20 mouse cellular contexts compared by ENCODE assay signal in genomic region chr17:49037163-49037950, GRCm38 (mm10).
DNase-seq lines count a peak whose midpoint lies in the region; ATAC-seq and TF ChIP-seq lines count a peak whose summit lies in the region.
"Had no signal": no experiment of that assay in that cellular context is flagged by ENCODE, and none has a peak within 500 bp of the region (broad histone marks: within the 10 kb centered on the region; RNA-seq: fewer than 3 reads in every experiment).

No protein-coding gene starts in this region.

- no peaks in the 10 kb centered on the region for H3K4me1 ChIP-seq in forebrain, postnatal 0 days (ENCODE audit: insufficient read depth)
- H3K4me1 ChIP-seq in forebrain, embryonic 13.5 days, result peaks cover 15% of the 10 kb centered on the region
- H3K4me1 ChIP-seq in kidney, embryonic 15.5 days, result peaks cover 23% of the 10 kb centered on the region
- H3K4me1 ChIP-seq in midbrain, embryonic 11.5 days (ENCODE audit: control insufficient read depth, insufficient read depth, low read length), result no peaks in the 10 kb centered on the region
- 0 out of 2 replicates have a peak, but pooled peaks cover 9% of the 10 kb centered on the region for H3K4me1 ChIP-seq in midbrain, embryonic 13.5 days (replicated peaks)
- H3K4me1 ChIP-seq: heart, embryonic 10.5 days had no signal

- no peak for TF ChIP-seq CTCF in forebrain, postnatal 0 days (IDR thresholded peaks at IDR 0.05; ENCODE audit: low read depth)

- no peak overlapping the region for H3K27ac ChIP-seq in forebrain, postnatal 0 days (ENCODE audit: low read depth, low read length)
- no peak overlapping the region for H3K27ac ChIP-seq in forebrain, embryonic 13.5 days
- H3K27ac ChIP-seq in kidney, embryonic 15.5 days, result no peak overlapping the region
- H3K27ac ChIP-seq in midbrain, embryonic 11.5 days (ENCODE audit: low read depth, low read length), result no peak overlapping the region
- H3K27ac ChIP-seq in midbrain, embryonic 13.5 days, result no peak overlapping the region
- H3K27ac ChIP-seq: embryonic facial prominence, embryonic 15.5 days; forebrain, embryonic 10.5 days; forebrain, embryonic 15.5 days; heart, embryonic 10.5 days; hindbrain, embryonic 14.5 days had no signal

- peak; percentile 32; the same call in 1 of the 2 replicates for ATAC-seq in forebrain, postnatal 0 days
- no peak for ATAC-seq in forebrain, embryonic 13.5 days
- ATAC-seq in kidney, embryonic 15.5 days (replicated peaks; ENCODE audit: low FRiP score), result peak; percentile 47; the same call in 1 of the 2 replicates
- no peak for ATAC-seq in midbrain, embryonic 11.5 days (ENCODE audit: low FRiP score)
- no peak for ATAC-seq in midbrain, embryonic 13.5 days
- ATAC-seq: forebrain, embryonic 15.5 days; inflammation-experienced regulatory T-cells, adult 6 months had no signal

- no peaks in the 10 kb centered on the region for H3K27me3 ChIP-seq in forebrain, postnatal 0 days (ENCODE audit: insufficient read depth, low read length)
- H3K27me3 ChIP-seq in forebrain, embryonic 13.5 days, result no peaks in the 10 kb centered on the region
- no peaks in the 10 kb centered on the region for H3K27me3 ChIP-seq in kidney, embryonic 15.5 days
- no peaks in the 10 kb centered on the region for H3K27me3 ChIP-seq in midbrain, embryonic 11.5 days (ENCODE audit: control insufficient read depth, insufficient read depth, low read length)
- H3K27me3 ChIP-seq in midbrain, embryonic 13.5 days, result no peaks in the 10 kb centered on the region
- H3K27me3 ChIP-seq: embryonic facial prominence, embryonic 15.5 days; forebrain, embryonic 15.5 days had no signal

- no peak overlapping the region for H3K4me3 ChIP-seq in forebrain, postnatal 0 days (ENCODE audit: low read depth, low read length)
- H3K4me3 ChIP-seq in forebrain, embryonic 13.5 days, result no peak overlapping the region
- no peak overlapping the region for H3K4me3 ChIP-seq in kidney, embryonic 15.5 days (replicated peaks)
- H3K4me3 ChIP-seq in midbrain, embryonic 11.5 days (ENCODE audit: low read depth, low read length), result no peak overlapping the region
- H3K4me3 ChIP-seq in midbrain, embryonic 13.5 days (replicated peaks), result no peak overlapping the region
- H3K4me3 ChIP-seq: embryonic facial prominence, embryonic 15.5 days; erythroblast, embryonic 14.5 days; forebrain, embryonic 10.5 days; forebrain, embryonic 15.5 days; heart, embryonic 10.5 days had no signal

- no peak for DNase-seq in forebrain, postnatal 0 days
- no peak for DNase-seq in kidney, adult 18-20 months
- peak; percentile 31 for DNase-seq in midbrain, embryonic 11.5 days (ENCODE audit: low spot score, missing footprints)
- DNase-seq: adrenal gland, adult 2 months; adrenal gland, postnatal 25 days; embryo, embryonic 11 days; gastrocnemius, postnatal 10 days; heart, adult 18-20 months; heart, postnatal 10 days; heart, postnatal 4 days had no signal

- H3K4me2 ChIP-seq in forebrain, postnatal 0 days (ENCODE audit: low read depth), result no peak overlapping the region
- no peak overlapping the region for H3K4me2 ChIP-seq in forebrain, embryonic 13.5 days
- H3K4me2 ChIP-seq in kidney, embryonic 15.5 days, result no peak overlapping the region
- no peak overlapping the region for H3K4me2 ChIP-seq in midbrain, embryonic 11.5 days
- H3K4me2 ChIP-seq in midbrain, embryonic 13.5 days (replicated peaks), result no peak overlapping the region
- H3K4me2 ChIP-seq: embryonic facial prominence, embryonic 15.5 days; forebrain, embryonic 15.5 days; hindbrain, embryonic 14.5 days had no signal

- WGBS in forebrain, postnatal 0 days, result 68% methylated on average over 8 of the region's 8 CpGs
- WGBS in forebrain, embryonic 13.5 days, result 78% methylated on average over 8 of the region's 8 CpGs
- WGBS in kidney, embryonic 15.5 days, result 55% methylated on average over 8 of the region's 8 CpGs
- 88% methylated on average over 8 of the region's 8 CpGs for WGBS in midbrain, embryonic 11.5 days
- 79% methylated on average over 8 of the region's 8 CpGs for WGBS in midbrain, embryonic 13.5 days

- H3K9ac ChIP-seq in forebrain, postnatal 0 days, result no peak overlapping the region
- H3K9ac ChIP-seq in forebrain, embryonic 13.5 days, result no peak overlapping the region
- no peak overlapping the region for H3K9ac ChIP-seq in kidney, embryonic 15.5 days
- H3K9ac ChIP-seq in midbrain, embryonic 11.5 days (ENCODE audit: low read length), result no peak overlapping the region
- no peak overlapping the region for H3K9ac ChIP-seq in midbrain, embryonic 13.5 days (replicated peaks)
- H3K9ac ChIP-seq: embryonic facial prominence, embryonic 15.5 days; forebrain, embryonic 15.5 days; hindbrain, embryonic 14.5 days had no signal

- no peaks in the 10 kb centered on the region for H3K9me3 ChIP-seq in forebrain, postnatal 0 days (ENCODE audit: low read length)
- H3K9me3 ChIP-seq in forebrain, embryonic 13.5 days (replicated peaks), result no peaks in the 10 kb centered on the region
- no peaks in the 10 kb centered on the region for H3K9me3 ChIP-seq in kidney, embryonic 15.5 days (replicated peaks)
- H3K9me3 ChIP-seq in midbrain, embryonic 11.5 days (ENCODE audit: control insufficient read depth, low read length), result no peaks in the 10 kb centered on the region
- no peaks in the 10 kb centered on the region for H3K9me3 ChIP-seq in midbrain, embryonic 13.5 days
- H3K9me3 ChIP-seq: embryonic facial prominence, embryonic 15.5 days; forebrain, embryonic 10.5 days; forebrain, embryonic 15.5 days; heart, embryonic 10.5 days had no signal

- H3K36me3 ChIP-seq in forebrain, postnatal 0 days (ENCODE audit: insufficient read depth), result no peaks in the 10 kb centered on the region; the same call in 1 of the 2 replicates
- no peaks in the 10 kb centered on the region for H3K36me3 ChIP-seq in forebrain, embryonic 13.5 days (ENCODE audit: poor library complexity, severe bottlenecking)
- H3K36me3 ChIP-seq in kidney, embryonic 15.5 days, result no peaks in the 10 kb centered on the region
- H3K36me3 ChIP-seq in midbrain, embryonic 11.5 days (ENCODE audit: control insufficient read depth, insufficient read depth, low read length), result no peaks in the 10 kb centered on the region
- H3K36me3 ChIP-seq in midbrain, embryonic 13.5 days, result no peaks in the 10 kb centered on the region
- H3K36me3 ChIP-seq: embryonic facial prominence, embryonic 15.5 days; forebrain, embryonic 10.5 days; forebrain, embryonic 15.5 days; heart, embryonic 10.5 days had no signal

Comparison
In these comparisons a context has a peak if more than half of its experiments do, and no peak if none do; other contexts are left out.
1. ATAC-seq: peak in forebrain, postnatal 0 days (single experiment) and kidney, embryonic 15.5 days (single experiment); none in forebrain, embryonic 13.5 days (single experiment), midbrain, embryonic 11.5 days (single experiment) and midbrain, embryonic 13.5 days (single experiment).